Mouse (Mus musculus): ENCODE measurements around the gene Zfp109.
A peak's percentile ranks its signal among the peaks of the same experiment; 100 is the strongest.
"Not testable (repeated sequence)": the region's sequence is repeated elsewhere in the genome, so short reads cannot be mapped to it uniquely, and the experiment has no call there.

Zfp109 gene

DNA sequence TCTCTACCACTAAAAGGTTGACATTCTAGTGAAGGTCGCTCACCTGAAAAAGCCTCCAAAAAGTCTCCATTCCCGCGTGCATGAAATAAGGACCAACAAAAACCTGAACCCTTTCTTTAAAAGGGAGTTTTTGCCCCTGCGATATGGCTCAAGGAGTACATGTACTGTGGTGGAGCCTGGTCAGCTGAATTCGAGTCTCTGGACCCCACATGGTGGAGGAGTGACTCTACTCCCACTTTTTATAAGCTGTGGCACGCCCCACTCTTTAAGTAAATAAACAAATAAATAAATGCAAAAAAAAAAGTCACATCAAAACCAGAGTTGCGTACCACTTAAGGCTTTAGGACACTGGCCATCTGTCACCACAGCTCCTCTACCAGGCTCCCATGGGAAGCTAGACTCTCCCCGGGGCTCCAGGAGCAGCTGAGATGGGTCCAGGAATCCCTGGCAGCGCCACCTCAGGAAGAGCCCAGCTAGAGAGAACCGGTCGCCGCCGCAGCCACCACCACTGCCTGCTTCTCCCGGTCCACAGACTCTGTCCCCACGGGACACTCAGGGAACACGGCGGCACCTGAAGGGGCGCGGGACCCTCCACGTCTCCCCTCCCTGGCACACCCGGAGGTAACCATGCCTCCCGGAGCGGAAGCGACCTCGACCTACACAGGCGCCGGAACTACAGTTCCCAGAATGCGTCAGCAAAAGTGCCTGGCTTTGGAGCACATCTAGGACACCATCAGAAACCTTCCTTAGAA, at the start of gene Zfp109:
Gene Zfp109 (minus strand): TSS at position 521 of the 752 bp plus-strand sequence.
- peak; percentile 59 to 69 for DNase-seq

DNA sequence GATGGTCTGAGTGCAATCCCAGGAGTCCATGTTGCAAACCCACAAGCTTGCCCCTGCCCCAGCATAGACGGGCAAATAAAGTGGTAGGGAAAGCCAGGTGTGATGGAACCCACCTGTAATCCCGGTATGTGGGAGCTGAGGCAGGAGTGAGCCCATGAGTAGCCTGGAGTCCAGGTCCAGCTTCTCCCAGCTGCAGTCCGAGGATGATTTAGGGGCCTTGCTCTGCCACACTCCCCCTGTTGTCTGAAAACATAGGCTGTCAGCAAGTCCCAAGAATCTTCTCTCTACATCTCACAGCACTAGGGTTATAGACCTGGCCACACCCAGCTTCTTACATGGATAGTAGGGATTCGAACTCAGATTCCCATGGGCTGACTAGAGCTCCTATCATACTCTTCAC, 49.6 kb upstream of the Zfp109 start:
- no peak for DNase-seq

DNA sequence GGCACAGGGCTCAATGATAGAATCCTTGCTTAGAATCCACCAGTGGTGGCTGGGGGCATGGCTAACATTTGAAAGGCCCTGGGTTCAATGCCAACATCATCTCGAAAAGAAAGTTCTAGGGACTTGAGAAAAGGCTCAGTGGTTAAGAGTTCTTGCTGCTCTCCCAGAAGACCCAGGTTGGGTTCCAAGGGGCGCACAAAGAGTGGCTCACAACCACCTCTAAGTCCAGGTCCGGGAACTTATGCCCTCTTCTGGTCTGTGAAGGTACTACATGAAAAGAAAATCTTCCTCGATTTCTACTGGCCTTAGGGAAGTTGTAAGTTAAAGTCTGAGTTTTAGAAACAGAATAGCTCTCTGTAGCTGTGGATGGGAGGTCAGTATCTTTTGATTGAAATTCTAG, 48.7 kb upstream of the Zfp109 start:
- DNase-seq, result no peak

DNA sequence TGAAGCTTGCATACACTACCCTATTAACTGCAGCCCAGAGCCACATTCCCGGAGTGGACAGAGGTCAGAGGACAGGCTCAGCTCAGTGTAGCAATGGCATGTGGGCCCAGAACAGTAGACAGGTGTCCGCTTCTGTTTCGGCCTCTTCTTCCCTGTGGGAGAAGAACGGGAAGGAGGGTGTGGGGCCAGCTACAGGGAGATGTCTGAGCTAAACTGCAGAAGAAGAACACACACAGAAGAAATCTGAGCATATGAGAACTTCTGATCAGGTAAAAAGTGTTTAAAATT, 43.4 kb upstream of the Zfp109 start:
- no peak for DNase-seq

DNA sequence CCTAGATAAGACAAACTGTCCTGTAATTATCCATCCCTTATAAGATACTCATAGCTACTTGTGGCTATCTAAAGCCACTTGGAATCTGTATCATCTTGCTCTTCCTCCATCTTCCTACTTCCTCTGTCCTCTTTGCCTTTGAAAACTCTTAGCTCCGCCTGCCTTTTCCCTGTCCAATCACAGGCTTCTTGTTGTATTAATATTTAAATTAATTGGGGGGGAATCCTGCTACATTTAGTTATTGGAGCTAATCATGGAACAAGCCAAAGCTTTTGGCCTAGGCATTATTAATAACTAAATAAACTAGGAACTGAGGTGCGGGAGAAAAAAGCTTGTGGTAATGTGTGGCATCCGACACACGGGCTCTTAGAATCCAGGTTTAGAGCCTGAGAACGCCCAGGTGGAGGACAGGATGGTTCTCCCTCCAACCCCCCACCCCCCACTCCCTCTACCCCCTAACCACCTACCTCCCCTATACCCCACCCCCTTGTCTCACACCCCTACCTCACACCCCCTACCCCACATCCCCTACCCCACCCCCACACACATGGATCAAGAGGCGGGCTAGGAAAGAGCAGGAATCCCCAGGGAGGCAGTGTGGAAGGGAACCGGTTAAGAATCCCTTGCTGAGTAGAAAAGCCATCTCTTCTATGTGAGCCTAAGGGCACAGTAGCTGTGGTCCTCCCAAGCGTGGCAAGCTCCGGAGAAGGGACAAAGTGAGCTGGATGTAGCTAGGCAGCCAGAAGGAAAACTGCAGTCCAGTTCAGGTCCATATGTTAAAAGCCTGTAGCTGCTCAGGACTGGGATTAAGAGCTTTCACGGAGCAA, 42.9 kb upstream of the Zfp109 start:
- no peak for DNase-seq

DNA sequence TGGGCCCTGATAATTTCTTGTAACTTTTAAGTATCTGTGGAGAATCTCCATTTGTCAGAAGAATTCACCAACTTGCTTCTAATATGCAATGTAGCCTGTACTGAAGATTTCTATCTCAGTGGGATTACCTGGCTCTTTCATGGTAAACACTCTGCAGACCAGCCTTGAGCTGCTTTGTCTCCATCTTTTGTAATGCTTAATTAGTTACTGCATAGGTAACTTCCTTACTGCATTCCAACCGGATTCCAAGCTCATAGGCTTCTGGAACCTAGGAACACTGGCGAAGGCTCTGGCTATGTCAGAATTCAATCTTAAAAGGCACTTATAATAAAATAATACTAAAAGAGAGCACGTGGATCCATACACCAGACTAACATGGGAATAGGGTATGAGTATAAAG, 41.4 kb upstream of the Zfp109 start:
- DNase-seq, result not testable (repeated sequence)

DNA sequence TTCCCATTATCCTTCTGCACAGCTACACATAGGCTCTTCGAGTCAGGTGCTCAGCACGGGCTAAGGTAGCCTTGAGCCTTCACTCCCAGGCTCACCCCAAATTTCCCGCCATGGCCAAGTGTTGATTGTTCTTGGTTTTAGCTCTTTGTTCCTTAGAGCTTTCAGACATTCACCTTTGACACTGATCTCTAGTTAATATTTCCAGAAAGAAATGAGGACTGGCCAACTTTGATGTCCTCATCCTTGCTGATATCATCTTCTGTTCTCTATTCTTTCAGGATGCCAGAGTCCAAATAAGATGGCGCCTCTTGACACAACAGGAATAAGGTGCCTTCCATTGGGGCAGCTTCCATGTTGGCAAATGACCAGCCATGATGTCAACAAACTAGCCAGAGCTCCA, 37.1 kb upstream of the Zfp109 start:
- DNase-seq, result no peak

DNA sequence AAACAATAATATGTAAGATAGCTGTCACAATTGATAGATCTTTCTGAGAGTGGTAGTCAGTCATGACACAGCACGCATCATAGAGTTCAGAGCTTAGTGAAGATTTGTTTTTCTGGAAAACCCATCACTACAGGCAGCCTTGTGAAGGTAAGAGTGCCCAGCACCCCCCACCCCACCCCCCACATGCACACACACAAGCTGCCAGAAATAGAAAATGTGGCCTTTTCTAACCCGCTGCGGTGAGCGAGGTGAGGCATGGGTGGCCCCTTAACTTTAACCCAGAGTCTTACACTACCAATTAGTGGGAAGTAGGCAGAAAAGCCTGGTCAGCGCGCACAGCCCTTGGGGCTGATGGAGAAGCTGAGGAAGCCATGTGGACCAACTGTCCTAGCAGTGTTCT, 33.8 kb upstream of the Zfp109 start:
- no peak for DNase-seq

DNA sequence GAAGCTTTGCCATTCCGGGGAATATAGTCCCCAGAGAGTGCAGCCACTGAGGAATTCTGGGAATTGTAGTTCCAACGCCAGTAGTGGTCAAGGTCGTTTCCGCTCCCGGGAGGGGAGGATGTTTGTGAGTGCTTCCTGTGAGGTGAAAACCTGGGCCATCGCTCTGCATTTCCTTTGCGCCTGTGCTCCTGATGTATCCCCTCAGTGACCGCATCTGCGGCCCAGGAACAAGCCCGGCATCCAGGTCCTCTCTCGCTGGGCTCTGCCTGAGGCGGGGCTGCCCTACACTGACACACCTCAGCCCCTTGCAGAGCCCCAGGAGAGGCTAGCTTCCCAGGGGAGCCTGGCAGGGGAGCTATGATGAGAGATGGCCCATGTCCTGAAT, 32.9 kb upstream of the Zfp109 start, which contains the start of gene Zfp93:
Gene Zfp93 (plus strand): TSS at position 133 of the 385 bp plus-strand sequence.
- DNase-seq, result peak; percentile 77 to 79

DNA sequence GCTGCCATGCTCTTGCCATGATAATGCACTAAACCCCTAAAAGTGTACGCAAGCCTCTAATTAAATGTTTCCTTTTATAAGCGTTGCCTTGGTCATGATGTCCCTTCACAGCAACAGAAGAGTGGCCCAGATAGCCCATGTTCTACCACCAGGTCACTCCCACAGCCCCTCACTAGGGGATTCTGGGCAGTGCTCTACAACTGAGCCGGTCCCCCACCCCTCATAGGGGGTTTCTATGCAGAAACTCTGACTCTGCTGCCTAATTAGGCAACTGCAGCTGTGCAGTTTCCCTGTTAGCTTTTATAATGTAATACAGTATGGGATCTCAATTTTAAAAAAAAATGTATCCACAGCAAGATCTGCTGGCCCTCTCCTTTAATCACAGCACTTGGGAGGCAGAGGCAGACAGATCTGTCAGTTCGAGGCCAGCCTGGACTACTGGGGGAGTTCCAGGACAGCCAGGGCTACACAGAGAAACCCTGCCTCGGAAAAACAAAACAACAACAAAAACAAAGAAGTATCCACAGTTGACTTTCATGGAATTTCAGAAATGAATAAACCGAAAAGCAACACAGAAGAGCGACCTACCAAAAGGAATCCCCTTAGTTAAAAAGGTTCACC, 32.4 kb upstream of the Zfp109 start:
- no peak for DNase-seq

DNA sequence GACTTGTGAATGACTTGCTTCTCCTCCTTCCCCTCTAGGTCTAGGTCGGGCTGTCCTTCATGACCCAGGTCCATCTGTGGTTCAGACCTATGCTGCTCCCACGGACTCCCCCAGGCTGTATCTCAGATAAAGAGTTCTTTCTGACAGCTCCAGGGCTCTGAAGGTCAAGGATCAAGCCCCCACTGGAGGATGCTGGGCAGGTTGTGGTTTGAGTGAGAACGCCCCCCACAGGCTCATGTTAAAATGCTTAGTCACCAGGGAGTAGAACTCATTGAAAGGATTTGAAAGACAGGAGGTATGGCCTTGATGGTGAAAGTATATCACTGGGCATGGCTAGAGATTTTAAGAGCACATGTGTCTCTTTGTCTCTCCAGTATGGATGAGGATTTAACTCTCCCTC, 31.9 kb upstream of the Zfp109 start:
- DNase-seq, result no peak

DNA sequence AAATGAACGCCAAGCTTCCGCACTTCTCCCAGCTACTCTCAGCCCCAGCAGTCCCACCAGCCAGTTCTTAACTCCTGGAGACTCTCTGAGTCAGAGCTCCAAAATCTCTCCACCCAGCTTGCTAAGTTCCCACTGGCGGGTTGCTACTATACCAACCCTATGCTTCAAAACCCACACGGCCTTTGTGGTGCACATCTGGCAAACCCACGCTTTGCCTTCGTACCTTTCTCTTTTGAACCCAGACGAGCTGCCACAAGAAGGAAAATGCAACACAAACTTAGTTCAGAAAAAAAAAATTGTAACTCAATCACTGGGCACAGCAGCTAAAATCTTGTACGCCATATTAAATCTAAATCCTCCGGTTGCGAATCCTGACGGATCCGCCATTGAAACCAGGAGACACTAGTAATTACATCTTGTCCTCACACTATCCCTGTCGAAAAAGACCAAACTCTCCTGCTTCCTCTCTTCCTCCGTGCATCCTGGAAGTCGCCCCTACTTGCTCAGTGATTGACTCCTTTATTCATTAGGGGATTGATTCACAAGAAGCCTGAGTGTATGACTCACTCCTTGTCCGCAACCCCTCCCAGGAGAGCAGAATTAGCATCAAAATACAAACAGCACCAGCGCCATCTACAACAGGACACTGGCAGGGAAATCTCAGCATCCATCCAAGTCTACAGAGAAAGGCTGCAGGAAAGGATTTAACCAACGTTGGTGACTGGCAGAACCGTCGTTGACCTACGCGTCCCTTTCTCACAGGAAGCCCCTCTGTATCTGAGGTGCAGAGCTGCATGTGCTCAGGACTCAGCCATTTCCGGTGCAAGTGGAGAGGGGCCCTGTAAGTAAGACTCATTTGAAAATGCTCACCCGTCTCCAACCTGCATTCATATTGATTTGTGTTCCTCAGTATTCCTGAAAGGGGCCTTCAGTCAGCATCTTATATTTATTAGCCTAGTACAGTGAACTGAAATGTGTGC, 31.1 kb upstream of the Zfp109 start:
- DNase-seq, result no peak

DNA sequence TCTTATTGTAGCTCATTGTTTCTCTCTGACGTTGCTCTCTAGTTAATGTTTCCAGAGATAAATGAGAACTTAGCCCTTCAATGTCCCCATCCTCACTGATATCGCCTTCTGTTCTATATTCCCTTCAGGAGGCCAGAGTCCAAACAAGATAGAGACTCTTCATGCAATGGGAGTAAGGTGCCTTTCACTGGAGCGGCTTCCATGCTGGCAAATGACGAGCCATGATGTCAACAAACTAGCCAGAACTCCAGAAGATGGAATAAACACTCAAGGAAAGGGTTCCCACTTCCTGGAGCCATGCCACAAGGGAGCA, 22.6 kb upstream of the Zfp109 start:
- no peak for DNase-seq

DNA sequence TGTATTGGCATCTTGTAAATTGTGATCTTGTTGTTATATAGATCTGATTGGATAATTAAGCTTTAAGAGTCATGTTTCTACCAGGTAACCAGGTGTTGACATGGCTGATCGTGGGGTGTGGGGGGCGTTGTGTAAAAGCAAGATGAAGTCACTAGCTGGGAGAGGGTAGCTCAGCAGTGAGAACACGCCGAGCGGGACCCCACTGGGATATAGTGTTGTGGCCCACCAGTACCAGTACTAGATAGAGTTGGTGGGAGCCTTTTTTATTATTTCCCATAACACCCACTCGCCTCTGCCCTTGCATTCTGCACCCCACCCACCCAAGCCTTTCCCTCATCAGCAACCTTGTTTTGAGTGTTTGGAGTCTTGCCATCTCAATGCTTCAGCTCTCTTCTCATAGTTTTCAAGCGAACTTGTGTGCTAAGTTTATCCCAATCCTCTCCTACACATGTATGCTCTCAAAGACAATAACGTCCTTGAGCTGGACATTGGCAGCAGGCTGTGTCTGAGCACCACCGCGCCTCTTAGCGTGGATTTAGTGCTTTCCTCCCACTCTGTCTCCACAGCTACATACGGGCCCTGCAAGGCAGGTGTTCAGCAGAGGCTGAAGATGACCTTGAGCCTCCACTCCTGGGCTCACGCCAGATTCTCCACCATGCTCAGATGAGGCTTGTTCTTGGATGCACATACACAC, 22.1 kb upstream of the Zfp109 start:
- no peak for DNase-seq

DNA sequence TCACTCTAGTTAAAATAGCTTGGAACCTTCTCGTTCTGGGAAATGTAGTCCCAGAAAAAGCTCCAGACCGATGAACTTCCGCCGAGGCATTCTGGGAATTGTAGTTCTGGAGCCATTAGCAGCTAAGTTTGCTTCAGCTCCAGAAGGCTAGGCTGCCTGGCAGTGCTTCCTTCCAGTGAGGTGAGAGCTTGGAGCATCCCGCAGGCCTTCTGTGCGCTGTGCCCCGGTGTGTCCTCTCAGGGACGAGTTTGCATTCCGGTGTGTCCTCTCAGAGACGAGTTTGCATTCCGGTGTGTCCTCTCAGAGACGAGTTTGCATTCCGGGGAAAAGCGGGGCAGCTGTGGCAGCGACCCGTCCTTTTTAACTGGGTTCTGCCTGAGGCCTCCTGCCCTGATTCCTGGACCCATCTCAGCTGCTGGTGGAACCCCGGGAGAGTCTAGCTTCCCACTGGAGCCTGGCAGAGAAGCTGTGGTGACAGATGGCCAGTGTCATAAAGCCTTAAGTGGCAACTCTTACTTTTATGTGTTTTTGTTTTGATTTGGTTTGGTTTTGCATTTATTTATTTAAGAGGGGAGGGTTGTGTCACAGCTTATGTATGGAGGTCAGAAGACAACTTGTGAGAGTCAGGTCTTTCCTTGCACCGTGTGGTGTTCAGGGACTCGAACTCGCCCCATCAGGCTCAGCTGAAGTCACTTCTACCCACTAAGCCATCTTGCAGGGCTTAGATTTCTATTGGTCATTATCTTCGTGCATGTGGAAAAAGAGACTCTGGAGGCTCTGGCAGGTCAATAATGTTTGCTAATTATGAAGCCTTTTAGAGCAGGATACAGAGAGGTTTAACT, 17.5 kb upstream of the Zfp109 start, which contains the start of gene Zfp108:
Gene Zfp108 (plus strand): TSS at position 162 of the 842 bp plus-strand sequence.
- DNase-seq, result peak; percentile 78 to 82

DNA sequence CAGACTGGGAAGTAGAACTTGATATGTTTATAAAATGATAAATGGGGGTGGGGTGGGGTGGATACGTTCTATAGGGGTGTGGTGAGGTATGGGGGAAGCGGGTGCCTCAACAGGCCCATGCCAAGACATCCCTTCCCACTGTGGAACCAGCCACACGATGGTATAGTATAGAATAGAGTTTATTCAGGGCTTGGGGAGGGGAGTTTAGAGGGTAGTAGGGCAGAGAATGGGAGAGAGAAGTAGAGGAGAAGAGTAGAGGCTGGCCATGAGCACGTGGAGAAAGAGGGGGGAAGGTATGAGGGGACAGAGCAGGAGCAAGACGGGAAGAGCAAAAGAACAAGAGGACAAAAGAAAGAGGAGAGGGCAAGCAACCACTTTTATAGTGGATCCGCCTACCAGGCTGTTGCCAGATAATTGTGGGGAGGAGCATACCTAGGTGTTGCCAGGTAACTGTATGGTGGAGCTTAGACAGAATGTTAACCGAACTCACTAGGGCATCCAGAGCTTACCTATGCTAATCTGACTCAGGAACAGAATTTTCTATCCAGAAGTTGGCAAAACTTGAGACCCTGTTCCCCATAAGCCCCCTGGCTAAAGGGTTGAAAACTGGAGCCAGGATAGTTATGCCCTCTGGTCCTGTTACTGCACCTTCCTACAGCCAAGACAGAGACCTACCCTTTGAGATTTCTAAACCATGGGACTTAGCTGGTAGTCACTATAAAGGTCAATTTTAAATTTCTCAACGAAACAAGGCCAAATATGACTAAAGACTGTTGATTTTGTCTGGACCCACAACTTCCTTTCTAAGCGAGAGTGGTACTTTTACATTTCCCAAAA, 16.6 kb upstream of the Zfp109 start:
- no peak for DNase-seq

DNA sequence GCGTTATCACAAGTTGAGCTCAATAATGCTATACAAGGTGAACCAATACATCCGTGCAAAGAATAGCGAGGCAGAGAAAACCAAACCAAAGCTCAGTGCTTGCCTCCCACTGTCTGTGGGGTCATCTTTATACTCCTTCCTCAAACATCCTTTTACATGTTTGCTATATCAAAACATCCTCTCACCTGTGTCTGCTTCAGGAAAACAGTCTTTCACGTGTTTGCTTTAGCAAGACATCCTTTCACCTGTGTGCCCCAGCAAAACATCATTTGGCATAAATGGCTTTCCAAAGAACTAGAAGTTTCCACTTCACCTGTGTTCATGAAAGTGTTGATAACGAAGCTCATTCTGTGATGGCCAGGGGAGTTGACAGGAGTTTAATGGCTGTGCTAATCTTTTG, 26.0 kb downstream of the Zfp109 start, which contains the start of gene Zfp111:
Gene Zfp111 (minus strand): TSS at position 101 of the 400 bp plus-strand sequence.
- DNase-seq, result no peak

DNA sequence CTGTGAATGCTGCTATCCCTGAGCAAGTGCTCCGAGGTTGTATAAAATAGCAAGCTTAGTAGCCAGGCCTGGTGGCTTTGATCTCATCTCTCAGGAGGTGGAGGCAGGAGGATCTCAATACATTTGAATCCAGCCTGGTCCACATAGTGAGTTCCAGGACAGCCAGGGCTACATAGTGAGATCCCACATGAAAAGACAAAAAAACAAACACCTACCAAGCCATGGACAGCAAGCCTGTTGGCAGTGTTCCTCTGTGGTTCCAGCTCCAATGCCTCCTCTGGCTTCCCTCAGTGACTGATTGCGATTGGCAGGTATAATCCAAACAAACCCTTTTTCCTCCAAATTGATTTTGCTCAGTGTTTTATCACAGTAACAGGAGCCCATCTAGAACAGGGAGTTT, 27.1 kb downstream of the Zfp109 start:
- DNase-seq, result no peak

DNA sequence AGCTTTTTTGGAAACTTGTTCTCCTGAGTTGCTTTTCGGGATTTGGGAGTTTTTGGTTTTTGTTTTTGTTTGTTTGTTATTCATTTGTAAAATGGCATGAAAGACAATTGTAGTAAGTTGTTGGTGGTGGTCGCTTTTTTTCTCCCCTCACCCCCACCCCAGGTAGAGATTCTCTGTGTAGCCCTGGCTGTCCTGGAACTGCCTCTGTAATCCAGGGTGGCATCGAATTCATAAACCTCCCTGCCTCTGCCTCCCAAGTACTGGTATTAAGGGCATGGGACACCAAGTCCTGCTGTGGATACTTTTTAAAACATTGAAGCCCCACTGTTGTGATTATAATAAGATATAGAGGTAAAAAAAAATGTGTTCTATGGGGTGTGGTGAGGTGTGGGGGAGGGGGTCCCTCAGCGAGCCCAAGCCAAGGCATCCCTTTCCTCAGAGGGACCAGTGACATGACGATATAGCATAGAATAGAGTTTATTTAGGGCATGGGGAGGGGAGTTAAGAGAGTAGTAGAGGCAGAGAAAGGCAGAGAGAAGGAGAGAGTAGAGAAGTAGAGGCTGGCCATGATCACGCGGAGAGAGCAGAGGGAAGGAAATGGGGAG, 29.0 kb downstream of the Zfp109 start:
- no peak for DNase-seq

All from lung, postnatal 4 days (tissue).